Mouse (Mus musculus): ENCODE results near the gene Dnttip2. TPM values are rescaled to one million over a fixed set of nuclear protein-coding genes. Genes with fewer than 3 reads are reported as not detected.
A peak's percentile ranks its signal among the peaks of the same experiment; 100 is the strongest.
"Not testable (repeated sequence)": the region's sequence is repeated elsewhere in the genome, so short reads cannot be mapped to it uniquely, and the experiment has no call there.

Gene Dnttip2
- total RNA-seq, 1 experiment: 97.6 TPM

DNA sequence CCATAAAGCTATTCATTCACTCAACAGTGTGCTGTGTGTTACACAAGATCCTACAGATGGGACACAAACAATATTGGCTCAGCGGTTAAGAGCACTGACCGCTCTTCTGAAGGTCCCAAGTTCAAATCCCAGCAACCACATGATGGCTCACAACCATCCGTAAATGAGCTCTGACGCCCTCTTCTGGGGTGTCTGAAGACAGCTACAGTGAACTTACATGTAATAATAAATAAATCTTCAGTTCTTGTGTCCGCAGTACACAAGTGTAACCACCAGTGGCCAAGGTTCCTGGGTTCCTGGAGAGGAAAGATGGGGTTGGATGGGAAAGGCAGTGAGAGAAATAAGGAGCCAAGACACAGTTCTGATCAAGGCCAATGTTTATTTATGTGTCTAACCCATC lies 4.2 kb upstream of the Dnttip2 start:
- no peak overlapping the region for H3K27ac ChIP-seq (ENCODE audit: insufficient read depth, low read depth, low read length, poor library complexity, severe bottlenecking)
- peaks cover 0 to 5% of the 10 kb centered on the region in 2 experiments; a peak in 2 of 4 replicates for H3K4me1 ChIP-seq (ENCODE audit: control insufficient read depth in 2 of 2, insufficient read depth in 2 of 2, low read length in 2 of 2, poor library complexity in 1 of 2)
- H3K9me3 ChIP-seq (ENCODE audit: control insufficient read depth, insufficient read depth, low read depth, low read length): no peaks in the 10 kb centered on the region
- H3K4me3 ChIP-seq (ENCODE audit: insufficient read depth in 1 of 2, low read depth in 1 of 2, low read length in 2 of 2, poor library complexity in 1 of 2, severe bottlenecking in 1 of 2): no peak overlapping the region
- DNase-seq (ENCODE audit: low read depth, low spot score): no peak
- TF ChIP-seq HCFC1 (IDR thresholded peaks at IDR 0.05; ENCODE audit: borderline replicate concordance, insufficient read depth, low read length): no peak
- no peak for TF ChIP-seq ZC3H11A (IDR thresholded peaks at IDR 0.05; ENCODE audit: borderline replicate concordance, low read depth, low read length)
- TF ChIP-seq CHD2 (IDR thresholded peaks at IDR 0.05; ENCODE audit: low read depth, low read length): no peak
- TF ChIP-seq MAFK (IDR thresholded peaks at IDR 0.05; ENCODE audit: insufficient read depth, low read depth, low read length): no peak
- TF ChIP-seq ZNF384 (IDR thresholded peaks at IDR 0.05; ENCODE audit: low read depth, low read length): no peak
- no peak overlapping the region for H3K9ac ChIP-seq (ENCODE audit: insufficient read depth, low read depth, low read length, poor library complexity, severe bottlenecking)
- H3K36me3 ChIP-seq (ENCODE audit: control insufficient read depth, insufficient read depth, low read length, poor library complexity, severe bottlenecking): peaks cover 6% of the 10 kb centered on the region
- in situ Hi-C loops (cut with MboI; ENCODE audit: low sequenced_read_pairs in 2 of 2, unreplicated experiment in 2 of 2): no loop called here

DNA sequence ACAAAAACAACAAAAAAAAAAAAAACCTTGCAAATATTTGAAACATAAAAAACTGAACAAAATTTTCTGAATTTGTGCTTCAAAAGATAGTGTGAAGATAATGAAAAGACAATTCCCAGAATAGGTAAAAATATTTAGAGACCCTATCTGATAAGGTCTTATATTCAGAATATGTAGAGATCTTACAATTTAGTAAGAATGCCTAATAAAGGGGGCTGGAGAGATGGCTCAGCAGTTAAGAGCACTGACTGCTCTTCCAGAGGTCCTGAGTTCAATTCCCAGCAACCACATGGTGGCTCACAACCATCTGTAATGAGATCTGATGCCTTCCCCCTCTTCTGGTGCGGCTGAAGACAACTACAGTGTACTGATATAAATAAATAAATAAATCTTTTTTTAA lies 1.6 kb upstream of the Dnttip2 start:
- H3K27ac ChIP-seq (ENCODE audit: insufficient read depth, low read depth, low read length, poor library complexity, severe bottlenecking); H3K9me3 ChIP-seq (ENCODE audit: control insufficient read depth, insufficient read depth, low read depth, low read length); H3K4me3 ChIP-seq (ENCODE audit: insufficient read depth in 1 of 2, low read depth in 1 of 2, low read length in 2 of 2, poor library complexity in 1 of 2, severe bottlenecking in 1 of 2); H3K9ac ChIP-seq (ENCODE audit: insufficient read depth, low read depth, low read length, poor library complexity, severe bottlenecking); DNase-seq (ENCODE audit: low read depth, low spot score); in situ Hi-C loops (cut with MboI; ENCODE audit: low sequenced_read_pairs in 2 of 2, unreplicated experiment in 2 of 2); H3K4me1 ChIP-seq (ENCODE audit: control insufficient read depth in 2 of 2, insufficient read depth in 2 of 2, low read length in 2 of 2, poor library complexity in 1 of 2): not testable (repeated sequence)
- H3K36me3 ChIP-seq (ENCODE audit: control insufficient read depth, insufficient read depth, low read length, poor library complexity, severe bottlenecking): peaks cover 18% of the 10 kb centered on the region

DNA sequence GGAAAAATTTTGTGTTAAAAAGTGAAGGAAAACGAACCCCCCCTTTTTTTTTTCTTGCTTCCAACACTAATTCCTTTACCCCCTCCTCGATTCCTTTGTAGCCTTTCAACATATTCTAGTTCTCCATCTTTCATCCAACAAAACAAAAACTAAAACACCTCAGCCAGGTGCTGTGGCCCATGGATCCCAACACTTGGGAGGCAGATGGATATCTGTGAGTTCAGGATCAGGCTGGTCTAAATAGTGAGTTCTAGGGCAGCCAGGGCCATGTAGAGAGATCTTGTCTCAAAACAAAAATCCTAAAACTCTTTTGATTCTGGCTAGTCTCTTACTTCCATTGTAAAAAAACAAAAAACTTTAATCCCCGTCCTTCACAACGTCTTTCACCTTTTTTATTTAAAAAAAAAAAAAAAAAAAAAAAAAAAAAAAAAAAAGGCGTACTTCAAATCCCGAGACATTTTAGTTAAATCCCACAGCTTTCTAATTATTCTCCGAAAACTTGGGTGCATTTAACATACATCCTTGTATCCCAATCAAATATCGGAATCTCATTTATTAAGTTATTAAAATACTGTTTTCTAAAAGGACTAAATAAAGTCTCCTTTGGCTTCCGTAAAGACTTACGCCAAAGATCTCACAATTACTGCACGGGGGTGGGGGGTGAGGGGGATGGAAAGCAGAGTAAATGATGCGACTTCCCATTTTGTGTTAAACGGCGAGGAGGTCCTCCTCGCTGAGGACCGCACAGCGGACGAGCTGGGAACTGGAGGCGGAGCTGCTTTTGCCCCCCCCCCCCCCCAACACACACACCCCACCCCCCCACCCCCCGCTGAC lies 564 bp upstream of the Dnttip2 start:
- H3K4me3 ChIP-seq (ENCODE audit: insufficient read depth in 1 of 2, low read depth in 1 of 2, low read length in 2 of 2, poor library complexity in 1 of 2, severe bottlenecking in 1 of 2): peak overlapping the region; percentile 62 to 93; a peak in 3 of 4 replicates
- peaks cover 2 to 5% of the 10 kb centered on the region in 2 experiments; a peak in 2 of 4 replicates for H3K4me1 ChIP-seq (ENCODE audit: control insufficient read depth in 2 of 2, insufficient read depth in 2 of 2, low read length in 2 of 2, poor library complexity in 1 of 2)
- H3K36me3 ChIP-seq (ENCODE audit: control insufficient read depth, insufficient read depth, low read length, poor library complexity, severe bottlenecking): peaks cover 26% of the 10 kb centered on the region
- H3K9ac ChIP-seq (ENCODE audit: insufficient read depth, low read depth, low read length, poor library complexity, severe bottlenecking): peak overlapping the region; percentile 46; the same call in 1 of the 2 replicates
- in situ Hi-C loops (cut with MboI; ENCODE audit: low sequenced_read_pairs in 2 of 2, unreplicated experiment in 2 of 2): no loop called here
- H3K9me3 ChIP-seq (ENCODE audit: control insufficient read depth, insufficient read depth, low read depth, low read length): no peaks in the 10 kb centered on the region
- no peak overlapping the region for H3K27ac ChIP-seq (ENCODE audit: insufficient read depth, low read depth, low read length, poor library complexity, severe bottlenecking)
- TF ChIP-seq MAFK (IDR thresholded peaks at IDR 0.05; ENCODE audit: insufficient read depth, low read depth, low read length) (no peak), HCFC1 (IDR thresholded peaks at IDR 0.05; ENCODE audit: borderline replicate concordance, insufficient read depth, low read length) (no peak), ZNF384 (IDR thresholded peaks at IDR 0.05; ENCODE audit: low read depth, low read length) (peak; percentile 64; the same call in 1 of the 2 replicates)
- no peak for DNase-seq (ENCODE audit: low read depth, low spot score)

DNA sequence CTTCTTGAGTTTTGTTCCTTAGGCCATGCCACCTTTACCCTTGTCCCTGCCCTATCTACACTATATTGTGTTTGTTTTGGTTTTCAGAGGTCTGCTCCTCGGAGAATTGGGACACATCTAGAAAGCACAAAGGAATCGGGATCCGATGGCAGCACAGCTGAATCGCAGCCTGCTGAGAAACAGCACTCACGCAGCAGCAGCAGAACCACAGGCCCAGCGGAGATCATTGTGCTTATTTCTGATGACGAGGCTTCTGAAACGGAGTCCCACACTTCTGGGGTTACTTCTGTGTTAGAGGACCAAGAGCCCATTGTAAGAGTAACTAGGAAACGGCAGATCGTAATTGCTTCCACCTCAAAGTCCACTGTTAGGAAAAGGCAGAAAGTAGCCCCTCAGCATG lies 923 bp downstream of the Dnttip2 start:
- in situ Hi-C loops (cut with MboI; ENCODE audit: low sequenced_read_pairs in 2 of 2, unreplicated experiment in 2 of 2): no loop called here
- no peaks in the 10 kb centered on the region for H3K9me3 ChIP-seq (ENCODE audit: control insufficient read depth, insufficient read depth, low read depth, low read length)
- peak overlapping the region; percentile 93 to 96 for H3K4me3 ChIP-seq (ENCODE audit: insufficient read depth in 1 of 2, low read depth in 1 of 2, low read length in 2 of 2, poor library complexity in 1 of 2, severe bottlenecking in 1 of 2)
- no peak overlapping the region; the same call in 1 of the 2 replicates for H3K27ac ChIP-seq (ENCODE audit: insufficient read depth, low read depth, low read length, poor library complexity, severe bottlenecking)
- peak overlapping the region; percentile 40; the same call in 1 of the 2 replicates for H3K9ac ChIP-seq (ENCODE audit: insufficient read depth, low read depth, low read length, poor library complexity, severe bottlenecking)
- H3K4me1 ChIP-seq (ENCODE audit: control insufficient read depth in 2 of 2, insufficient read depth in 2 of 2, low read length in 2 of 2, poor library complexity in 1 of 2): peaks cover 2 to 5% of the 10 kb centered on the region in 2 experiments; a peak in 2 of 4 replicates
- TF ChIP-seq ZNF384 (IDR thresholded peaks at IDR 0.05; ENCODE audit: low read depth, low read length) (no peak), ZC3H11A (IDR thresholded peaks at IDR 0.05; ENCODE audit: borderline replicate concordance, low read depth, low read length) (no peak), CHD2 (IDR thresholded peaks at IDR 0.05; ENCODE audit: low read depth, low read length) (no peak), MAFK (IDR thresholded peaks at IDR 0.05; ENCODE audit: insufficient read depth, low read depth, low read length) (no peak), HCFC1 (IDR thresholded peaks at IDR 0.05; ENCODE audit: borderline replicate concordance, insufficient read depth, low read length) (no peak)
- peaks cover 33% of the 10 kb centered on the region for H3K36me3 ChIP-seq (ENCODE audit: control insufficient read depth, insufficient read depth, low read length, poor library complexity, severe bottlenecking)
- no peak for DNase-seq (ENCODE audit: low read depth, low spot score)

All from ES-E14 (cell line).